Mouse (Mus musculus) adrenal gland, adult (tissue): ENCODE data around the gene Vmn1r1.

Experiments used
- DNase-seq, 2 experiments: peaks; one replicate each; pipeline ENCODE4 v3.0.0; 2022 to 2023; ENCODE audit warnings: low spot score in 1 of 2; ENCODE audit not compliant: inconsistent age in 2 of 2

Gene Vmn1r1

DNA sequence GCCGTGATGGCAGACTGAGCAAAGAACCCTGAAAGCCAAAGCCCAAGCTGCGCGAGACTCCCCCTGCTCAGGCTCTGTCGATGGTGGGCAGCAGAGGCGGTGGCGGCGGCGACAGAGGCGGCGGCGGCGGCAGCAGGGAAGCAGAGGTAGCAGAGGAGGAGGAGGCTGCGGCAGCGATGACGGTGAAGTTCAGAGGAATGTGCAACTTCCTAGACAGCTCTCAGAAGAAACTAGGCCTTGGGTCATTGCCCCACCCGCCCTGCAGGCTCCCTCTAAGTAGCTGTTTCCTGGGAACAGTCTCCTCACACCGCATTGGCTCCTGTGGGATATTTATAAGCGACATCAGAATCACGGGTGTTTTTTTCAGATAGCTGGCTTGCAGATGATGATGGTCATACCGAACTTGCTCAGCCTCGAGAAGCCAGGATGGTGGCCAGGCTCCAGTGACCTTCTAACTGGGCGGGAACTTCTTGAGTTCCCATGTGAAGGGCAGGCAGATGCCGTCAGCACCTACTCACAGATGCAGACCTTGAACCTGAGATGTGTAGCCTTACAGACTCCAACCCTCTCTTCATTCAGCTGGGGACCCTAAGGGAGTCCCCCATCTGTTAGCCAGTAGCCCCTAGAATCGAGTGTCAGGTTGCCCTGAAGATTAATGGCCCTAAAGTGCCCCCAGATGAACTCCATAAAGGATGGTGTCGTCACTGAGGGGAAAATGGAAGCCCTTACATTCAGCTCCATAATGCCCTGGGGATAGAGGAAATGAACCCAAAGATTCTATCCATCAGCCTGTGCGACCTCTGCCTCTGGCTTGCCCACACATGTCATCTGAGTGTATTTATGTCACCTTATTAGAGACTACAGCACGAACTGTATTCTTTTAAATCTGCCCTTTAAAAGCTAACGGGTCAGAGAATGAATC, 26.8 kb downstream of the Vmn1r1 start:
- peak in 1 of 2 experiments; percentile 68 for DNase-seq

DNA sequence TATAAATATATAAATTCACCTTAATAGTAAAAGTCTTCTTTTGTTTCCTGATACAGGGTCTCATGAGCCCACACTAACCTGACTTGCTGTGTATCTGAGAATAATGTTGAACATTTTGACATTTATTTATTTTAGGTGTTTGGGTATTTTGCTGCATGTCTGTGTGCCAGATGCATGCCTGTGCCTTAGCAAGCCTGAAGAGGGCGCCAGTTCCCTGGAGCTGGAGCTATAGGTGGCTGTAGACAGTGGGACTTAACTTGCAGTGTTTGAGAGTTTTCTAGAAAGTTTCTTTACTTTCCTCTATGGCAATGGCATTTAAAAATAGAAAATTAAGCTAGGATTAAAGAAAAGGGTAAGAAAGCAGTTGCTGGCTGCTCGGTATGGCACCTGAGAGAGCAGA, 33.5 kb downstream of the Vmn1r1 start:
- peak in 1 of 2 experiments; percentile 59 for DNase-seq

DNA sequence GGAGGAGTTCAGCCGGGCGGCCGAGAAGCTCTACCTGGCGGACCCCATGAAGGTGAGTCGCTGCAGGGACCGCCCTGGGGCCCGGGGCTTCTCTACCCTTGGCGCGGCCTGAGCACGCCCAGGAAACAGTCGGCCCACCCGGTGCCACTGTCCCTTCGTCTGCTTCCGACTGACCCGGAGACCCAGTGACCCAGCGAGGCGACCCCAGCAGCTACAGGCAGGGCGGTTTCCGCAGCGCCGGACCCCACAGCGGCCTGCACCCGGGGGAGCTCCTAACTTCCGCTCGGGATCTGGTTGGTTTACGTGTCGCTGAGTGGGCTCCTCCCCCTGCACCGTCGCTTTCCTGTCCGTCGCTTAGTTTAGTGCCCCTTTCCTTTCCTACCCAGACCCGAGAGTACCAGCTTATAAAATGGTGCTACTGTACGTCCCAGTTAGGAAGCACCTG, 39.3 kb downstream of the Vmn1r1 start:
- peak; percentile 89 to 95 for DNase-seq

DNA sequence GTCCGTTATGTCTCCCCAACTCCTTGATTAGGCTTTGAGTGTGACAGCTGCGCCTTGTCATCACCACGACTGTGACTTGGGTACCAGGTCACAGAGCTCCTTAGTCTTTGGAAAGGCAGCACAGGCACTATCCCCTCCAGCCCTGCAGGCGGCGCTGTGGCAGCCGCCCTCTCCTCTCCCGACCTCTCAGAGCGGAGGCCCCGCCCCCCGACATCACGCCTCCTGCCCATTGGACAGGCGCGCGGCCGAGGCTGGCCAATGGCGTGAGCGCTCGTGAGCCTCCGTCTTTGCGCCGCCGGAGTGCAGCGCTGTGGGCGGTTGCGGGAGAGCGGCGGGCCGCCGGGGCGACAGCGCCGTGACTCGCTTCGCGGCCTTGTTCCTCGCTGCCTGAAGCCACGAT, 39.8 kb downstream of the Vmn1r1 start, which contains the start of gene Srp9:
Gene Srp9 (plus strand): TSS at position 232 of the 400 bp plus-strand sequence.
- peak; percentile 98 to 99 for DNase-seq

DNA sequence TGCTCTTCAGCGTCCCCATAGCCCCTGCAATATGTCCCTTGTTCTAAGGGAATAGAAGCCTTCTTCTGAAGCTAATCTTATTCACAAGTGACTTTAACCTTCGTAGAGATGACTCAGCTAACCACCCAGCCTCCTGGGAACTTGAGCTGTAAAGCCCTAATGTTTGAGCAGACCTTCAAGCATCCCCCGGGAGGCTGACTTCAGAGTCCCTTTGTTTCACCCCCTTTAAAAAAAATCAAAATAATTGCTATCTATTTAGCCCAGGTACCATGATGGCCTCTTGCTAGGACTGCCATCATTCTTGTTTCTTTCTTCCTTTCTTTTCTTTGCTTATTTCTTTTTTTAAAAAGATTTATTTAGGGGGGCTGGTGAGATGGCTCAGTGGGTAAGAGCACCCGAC, 41.9 kb downstream of the Vmn1r1 start:
- no peak for DNase-seq

DNA sequence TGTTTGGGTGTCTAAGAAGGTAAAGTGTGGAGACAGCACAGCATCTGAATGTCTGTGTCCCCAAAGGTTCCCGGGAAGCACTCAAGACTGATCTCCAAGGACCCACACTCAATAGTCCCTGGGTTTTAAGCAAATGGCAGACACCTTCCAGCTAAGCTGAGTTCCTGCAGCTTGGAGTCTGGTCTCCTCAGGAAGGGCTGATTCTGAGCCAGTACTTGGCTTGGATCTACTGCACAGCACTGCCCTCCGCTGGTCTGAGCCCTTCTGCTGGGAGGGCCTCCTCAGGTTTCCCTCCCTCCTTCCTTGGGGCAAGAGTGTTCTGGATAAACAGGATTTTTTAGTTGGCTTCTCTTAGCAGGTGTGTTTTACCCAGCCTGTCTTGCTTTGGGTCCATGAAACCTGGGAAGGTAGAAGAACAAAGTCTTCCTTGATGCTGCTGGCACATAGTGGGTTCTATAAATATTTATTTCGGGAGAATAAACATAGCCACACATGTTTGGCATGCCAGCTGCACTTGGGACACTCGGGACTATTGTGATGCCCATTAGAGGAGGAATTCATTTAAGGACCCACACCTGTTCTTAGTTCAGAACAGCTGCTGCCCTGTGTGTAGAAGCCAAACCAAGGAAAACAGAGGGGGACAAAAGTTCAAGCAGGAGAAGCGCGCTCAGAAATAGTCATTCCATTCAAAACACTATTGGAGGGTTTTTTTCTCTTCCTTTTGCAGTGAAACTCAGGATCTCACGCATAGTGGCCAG, 48.5 kb downstream of the Vmn1r1 start:
- DNase-seq = peak in 1 of 2 experiments; percentile 52

DNA sequence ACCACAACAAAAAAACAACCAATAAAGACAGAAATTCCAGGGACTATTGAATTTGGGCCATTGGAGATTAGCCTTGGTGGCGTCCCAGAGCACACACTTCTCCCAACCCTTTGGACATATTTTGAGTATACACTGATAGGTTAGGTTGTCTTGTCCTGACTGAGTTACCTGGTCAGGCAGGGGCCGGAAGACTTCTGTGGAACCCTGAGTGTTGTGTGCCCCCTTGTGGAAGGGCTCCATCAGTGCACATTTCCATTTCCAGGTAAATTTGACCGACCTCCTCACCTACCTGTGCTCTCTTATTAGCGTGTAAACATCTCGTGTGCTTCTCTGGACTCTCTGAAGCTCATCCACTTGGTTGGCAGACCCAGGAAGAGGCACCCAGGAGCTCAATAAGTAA, 49.1 kb downstream of the Vmn1r1 start:
- DNase-seq = peak; percentile 44 to 78

DNA sequence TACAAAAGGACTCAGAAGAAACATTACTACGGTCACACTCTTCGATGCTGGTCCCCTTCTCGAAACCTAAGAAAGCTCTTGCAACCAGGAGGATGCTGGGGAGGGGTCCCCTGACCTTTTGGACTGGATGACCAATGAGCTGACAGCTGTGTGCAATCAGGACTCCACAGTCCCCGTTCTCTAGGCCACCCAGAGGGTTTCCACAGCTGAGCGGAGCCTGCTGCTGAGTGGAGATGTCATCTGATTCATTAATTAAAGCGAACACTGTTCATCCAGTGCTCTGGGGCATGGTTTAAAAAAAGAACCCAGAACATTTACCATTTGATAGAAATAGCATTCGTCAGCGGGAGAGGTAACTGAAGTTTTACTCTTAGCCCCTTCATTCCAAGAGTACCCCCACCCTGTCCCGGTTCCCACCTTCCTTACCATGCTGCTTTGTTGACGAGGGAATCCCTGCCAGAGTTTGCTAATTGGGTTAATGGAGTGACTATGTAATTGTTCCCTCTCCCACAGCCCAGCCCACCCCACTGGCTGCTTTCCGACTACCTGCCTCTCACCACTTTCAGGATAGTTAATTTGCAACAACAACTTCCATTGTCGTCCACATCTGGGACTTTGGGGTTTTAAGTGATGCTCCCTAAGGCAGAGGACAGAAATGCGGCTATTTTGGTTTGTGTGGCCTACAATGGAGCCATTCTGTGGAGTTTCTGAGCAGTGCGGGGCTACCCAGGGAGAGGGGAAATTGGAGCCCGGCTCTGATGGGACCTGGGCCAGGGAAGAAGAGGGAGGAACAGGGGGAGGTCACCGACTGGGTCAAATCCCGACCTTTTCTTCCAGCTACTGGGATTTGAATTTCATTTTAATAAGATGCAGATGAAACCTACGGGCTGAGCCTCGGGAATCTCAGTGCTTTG, 50.4 kb downstream of the Vmn1r1 start:
- DNase-seq = peak in 1 of 2 experiments; percentile 38

DNA sequence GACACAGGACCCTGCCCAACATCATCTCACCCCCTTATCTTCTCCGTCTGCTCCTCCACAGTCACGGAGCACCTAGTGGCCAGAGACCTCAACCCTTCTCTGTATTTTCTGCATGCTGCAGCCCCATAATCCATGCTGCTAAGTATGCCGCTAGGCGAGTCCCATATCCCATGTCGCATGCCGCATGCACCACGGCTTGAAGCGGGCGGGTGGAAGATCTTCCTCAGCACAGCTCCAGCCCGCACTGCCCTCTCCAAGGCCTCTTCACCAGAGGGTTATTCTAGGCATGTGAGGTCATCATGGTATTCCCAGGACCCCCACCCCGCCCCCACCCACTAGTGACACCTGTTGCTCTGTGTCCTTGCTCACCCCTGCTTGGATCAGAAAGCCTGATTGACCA, 51.2 kb downstream of the Vmn1r1 start:
- no peak for DNase-seq

DNA sequence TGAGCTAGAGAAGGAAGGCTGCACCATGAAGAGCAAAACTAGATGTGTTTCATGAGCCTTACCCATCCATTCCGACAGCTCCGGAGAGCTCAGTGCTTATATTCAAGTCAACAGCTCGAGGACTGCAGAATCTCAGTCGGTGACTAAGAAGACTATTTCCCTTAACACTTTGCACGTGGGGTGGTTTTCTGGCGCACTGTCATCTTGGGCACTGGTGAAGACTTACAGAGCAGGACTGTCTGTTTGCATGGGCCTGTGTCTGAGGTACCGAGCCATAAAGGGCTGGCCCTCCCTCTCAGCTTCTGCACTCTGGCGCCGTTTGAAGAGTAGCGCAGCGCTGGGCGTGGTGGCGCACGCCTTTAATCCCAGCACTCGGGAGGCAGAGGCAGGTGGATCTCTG, 51.9 kb downstream of the Vmn1r1 start:
- DNase-seq = no peak

DNA sequence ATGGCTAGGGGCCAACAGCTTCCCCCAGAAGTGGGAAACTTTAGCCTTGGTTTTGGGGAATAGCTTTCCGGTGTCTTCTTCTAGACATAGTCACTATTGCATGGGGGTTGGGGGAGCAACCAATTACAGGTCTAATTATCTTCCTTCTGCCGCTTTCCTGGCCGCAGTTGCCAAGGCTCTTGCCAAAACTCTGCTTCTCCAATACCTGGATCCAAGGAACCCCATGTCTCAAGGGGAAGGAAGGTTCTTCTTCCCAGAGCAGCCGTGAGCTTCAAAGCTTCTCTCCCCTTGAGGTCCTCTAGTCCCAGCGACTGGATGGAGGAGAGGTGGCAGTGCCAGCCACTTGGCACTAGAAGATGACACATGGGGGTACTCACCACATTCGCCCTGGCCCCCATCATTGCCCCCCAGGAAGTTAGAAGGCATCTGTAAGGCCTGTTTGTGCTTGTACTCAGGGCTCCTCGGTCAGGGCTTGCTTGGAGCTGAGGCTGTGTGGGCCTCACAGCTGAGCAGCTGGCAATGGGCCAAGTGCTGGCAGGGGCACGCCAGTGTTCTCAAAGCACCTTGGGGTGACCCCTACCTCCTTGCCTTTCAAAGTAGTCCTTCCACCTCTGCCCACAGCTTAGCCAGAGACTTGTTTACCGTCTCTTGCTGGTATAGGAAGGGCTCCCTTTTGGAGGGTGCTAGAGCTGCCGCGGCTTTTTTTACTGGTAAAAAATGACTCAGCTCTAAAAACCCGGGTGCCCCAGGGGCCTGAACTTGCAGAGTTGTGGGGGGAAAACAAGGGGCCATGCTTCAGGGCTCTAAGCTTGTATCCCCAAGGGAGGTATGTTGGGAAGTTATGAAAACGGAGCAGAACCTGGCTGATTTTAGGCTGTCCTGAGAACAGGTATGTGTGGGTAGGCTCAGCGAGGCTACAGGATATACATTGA, 52.6 kb downstream of the Vmn1r1 start:
- peak in 1 of 2 experiments; percentile 52 for DNase-seq

DNA sequence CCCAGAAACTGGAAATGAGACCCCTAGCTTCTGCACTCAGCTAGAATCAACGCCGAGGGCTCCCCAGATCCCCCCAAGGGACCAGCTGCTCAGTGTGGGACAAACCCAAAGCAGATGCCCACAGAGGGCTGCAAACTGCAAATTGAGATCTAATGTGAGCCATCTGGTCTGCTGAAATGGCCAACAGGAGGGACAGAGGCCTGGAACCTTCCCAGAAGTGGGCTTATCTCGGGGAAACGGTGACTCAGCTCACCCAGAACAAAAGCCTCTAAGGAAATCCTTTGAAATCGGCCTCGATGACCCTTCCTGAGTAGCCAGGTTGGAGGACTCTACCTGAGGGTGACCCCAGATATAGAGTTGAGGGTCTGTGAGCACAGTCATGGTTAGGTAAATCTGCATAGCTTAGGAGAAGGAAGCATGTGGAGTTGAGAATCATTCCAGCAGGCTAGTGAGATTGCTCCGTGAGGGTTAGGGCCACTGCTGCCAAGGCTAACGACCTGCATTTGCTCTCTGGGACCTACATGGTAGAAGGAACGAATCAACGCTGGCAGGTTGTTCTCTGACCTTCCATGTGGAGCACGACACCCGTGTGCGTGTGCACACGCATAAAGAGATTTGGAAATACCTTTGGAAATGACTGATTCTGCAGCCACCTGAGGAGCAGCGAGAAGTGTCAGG, 53.4 kb downstream of the Vmn1r1 start:
- peak in 1 of 2 experiments; percentile 81 for DNase-seq

DNA sequence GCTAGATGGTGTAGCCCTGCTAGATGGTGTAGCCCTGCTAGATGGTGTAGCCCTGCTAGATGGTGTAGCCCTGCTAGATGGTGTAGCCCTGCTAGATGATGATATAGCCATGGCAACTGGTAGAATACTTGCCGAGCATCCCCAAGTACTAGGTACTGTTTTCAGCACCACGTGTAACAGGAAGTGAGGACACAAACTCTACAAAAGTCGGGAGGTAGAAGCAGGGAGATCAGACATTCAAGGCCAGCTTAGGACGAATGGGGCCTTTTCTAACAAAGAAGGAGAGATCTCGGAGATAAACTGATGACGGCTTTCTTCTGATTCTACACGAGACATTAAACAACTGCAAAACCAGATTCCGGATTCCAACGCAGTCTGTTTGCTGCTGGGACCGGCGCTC, 54.1 kb downstream of the Vmn1r1 start:
- DNase-seq = no peak

DNA sequence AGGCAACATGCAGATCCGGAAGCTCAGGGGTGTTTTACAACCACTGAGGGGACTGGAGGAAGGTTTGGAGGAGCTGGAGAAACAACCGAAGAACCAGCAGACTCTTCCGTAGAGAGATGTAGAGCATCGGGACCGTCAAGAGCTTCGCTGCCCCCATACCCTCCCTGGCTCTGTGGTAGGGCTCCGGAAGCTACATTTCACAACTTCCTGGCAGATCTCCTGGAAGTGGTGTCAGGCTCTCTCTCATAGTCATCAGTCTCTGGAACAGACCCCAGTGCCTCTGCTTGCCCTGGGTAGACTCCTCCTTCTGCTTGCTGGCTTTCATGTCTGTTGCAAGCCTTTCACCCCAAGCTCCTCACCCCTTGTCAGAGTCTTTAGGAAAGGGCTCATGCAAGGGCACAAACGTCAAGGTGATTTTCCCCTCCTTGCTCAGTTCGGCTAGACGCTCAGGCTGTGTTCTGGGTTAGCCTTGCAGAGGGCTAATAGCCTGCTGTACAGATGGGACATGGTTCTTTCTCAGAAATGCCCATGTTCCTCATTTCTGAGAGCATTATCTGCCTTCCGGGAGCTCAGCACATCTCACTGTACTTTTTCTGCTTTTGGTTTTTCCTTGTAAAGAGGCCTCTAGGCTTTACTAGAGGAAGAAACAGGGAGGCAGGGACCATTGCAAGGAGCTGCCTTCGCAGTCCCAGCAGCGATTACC, 55.7 kb downstream of the Vmn1r1 start:
- DNase-seq = no peak

DNA sequence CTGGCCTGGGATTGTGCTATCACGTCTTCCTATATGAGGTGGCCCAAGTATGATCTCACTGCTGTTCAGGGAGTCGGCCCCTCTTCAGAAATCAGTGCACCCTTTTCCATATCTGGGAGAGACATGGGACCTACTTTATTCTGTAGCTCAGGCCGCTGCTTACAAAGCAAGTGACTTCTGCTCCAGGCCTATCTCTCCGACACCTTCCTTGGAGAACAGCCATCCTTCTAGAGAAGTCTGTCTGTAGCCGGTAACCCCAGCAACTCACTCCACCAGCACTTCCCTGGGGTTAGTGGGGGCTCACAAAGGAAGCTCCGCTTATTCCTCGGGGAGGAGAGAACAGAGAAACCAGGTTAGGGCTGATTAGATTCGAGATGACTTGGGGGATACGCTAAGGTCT, 57.0 kb downstream of the Vmn1r1 start:
- no peak for DNase-seq

DNA sequence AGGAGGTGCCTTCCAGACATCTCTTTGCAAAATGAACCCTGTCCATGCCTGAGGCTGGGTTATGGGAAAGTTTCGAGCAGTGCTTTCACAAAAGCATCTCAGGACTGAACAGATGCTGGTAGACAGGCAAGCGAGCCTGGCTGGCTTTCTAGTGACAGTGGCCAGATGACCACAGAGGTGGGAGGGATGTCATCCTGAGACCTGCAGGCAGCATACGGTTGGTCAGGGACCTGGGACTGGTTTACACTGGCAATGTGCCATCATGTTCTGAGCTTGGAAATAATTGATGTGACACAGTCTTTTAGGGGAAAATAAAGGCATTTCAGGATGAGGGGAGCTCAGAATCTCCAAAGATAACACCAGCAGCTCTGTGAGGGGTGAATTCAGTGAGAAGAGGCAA, 59.3 kb downstream of the Vmn1r1 start:
- DNase-seq = peak in 1 of 2 experiments; percentile 36
